Mouse (Mus musculus) kidney, embryonic 16.5 days (tissue): ENCODE data around the gene Morn3. TPM values are rescaled to one million over a fixed set of nuclear protein-coding genes. Genes with fewer than 3 reads are reported as not detected.

Experiments
- ATAC-seq: fragments of 200-750 bp; cut with Nextera tagmentation; 2 replicates; pipeline ENCODE4 v1.8.0; 2017; ENCODE audit warnings: moderate TSS enrichment; ENCODE audit not compliant: low FRiP score, low TSS enrichment
- H3K27ac ChIP-seq: fragments of 300-500 bp; sonication (generic); 2 replicates; pipeline ENCODE4 v1.5.1; 2014; ENCODE audit warnings: low read length
- H3K27me3 ChIP-seq: fragments of 300-500 bp; sonication (generic); 2 replicates; pipeline ENCODE4 v1.6.1; 2014; ENCODE audit warnings: low read length, control low read depth, mixed read lengths; ENCODE audit not compliant: insufficient read depth
- H3K36me3 ChIP-seq: fragments of 300-500 bp; sonication (generic); 2 replicates; pipeline ENCODE4 v1.6.1; 2014; ENCODE audit warnings: low read length, control low read depth, mixed read lengths; ENCODE audit not compliant: insufficient read depth
- H3K4me1 ChIP-seq: fragments of 300-500 bp; sonication (generic); 2 replicates; pipeline ENCODE4 v1.6.1; 2014; ENCODE audit warnings: low read length, control low read depth, mixed read lengths; ENCODE audit not compliant: insufficient read depth
- H3K4me2 ChIP-seq: fragments of 300-500 bp; sonication (generic); replicated peaks from 2 replicates; pipeline ENCODE4 v1.6.1; 2014; ENCODE audit warnings: low read depth, low read length
- H3K4me3 ChIP-seq: fragments of 300-500 bp; sonication (generic); 2 replicates; pipeline ENCODE4 v1.5.1; 2014; ENCODE audit warnings: mild to moderate bottlenecking, low read length
- H3K9ac ChIP-seq: fragments of 300-500 bp; sonication (generic); replicated peaks from 2 replicates; pipeline ENCODE4 v1.6.1; 2014; ENCODE audit warnings: low read length
- H3K9me3 ChIP-seq: fragments of 300-500 bp; sonication (generic); 2 replicates; pipeline ENCODE4 v1.6.1; 2016; ENCODE audit warnings: low read length, control low read depth
- WGBS: fragments of 180-500 bp; shearing (Covaris S2); extraction: QIAGEN DNeasy Blood & Tissue Kit; methylation state at CpG from one replicate; pipeline ENCODE4 v1.1.7; 2014; 5-methylcytosine and 5-hydroxymethylcytosine counted together
- polyA plus RNA-seq: library from polyadenylated mRNA; unstranded; fragments of >200 nt; fragmentation: Nextera tagmentation; extraction: Ambion mirVana; gene quantifications from 2 replicates; pipeline ENCODE4 v1.2.1, GENCODE M21; 2015

Morn3 gene
- polyA plus RNA-seq, 1 experiment from 2014 or later = 0.56 TPM

DNA sequence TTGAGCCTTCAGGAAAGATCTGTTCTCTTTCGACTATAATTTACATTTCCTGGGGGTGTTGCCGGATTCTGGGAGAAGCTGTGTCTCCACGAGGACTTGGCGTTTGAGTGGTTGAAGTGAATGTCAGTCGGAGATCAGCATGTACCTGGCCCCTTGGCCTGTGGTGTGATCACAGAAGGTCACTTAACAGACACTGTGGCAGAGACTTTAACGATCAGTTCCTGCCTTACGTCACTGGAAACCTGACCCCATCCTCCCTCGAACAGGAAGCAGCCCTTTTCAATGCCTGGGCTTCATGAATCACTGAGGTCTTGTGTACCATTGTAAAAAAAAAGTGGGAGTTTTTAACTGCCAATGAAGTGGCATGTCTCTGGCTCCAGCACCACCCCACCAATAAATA, 33.2 kb upstream of the Morn3 start:
- H3K9ac ChIP-seq = no peak overlapping the region
- 11% methylated on average over 8 of the region's 8 CpGs for WGBS
- peaks cover 25% of the 10 kb centered on the region for H3K4me1 ChIP-seq
- peaks cover 3% of the 10 kb centered on the region; the same call in 1 of the 2 replicates for H3K36me3 ChIP-seq
- H3K9me3 ChIP-seq = peaks cover 4% of the 10 kb centered on the region; the same call in 1 of the 2 replicates
- H3K4me2 ChIP-seq = peak overlapping the region; percentile 12; the same call in 1 of the 2 replicates
- no peak overlapping the region for H3K4me3 ChIP-seq
- peak overlapping the region; percentile 77 for H3K27ac ChIP-seq
- no peak for ATAC-seq
- no peaks in the 10 kb centered on the region for H3K27me3 ChIP-seq

DNA sequence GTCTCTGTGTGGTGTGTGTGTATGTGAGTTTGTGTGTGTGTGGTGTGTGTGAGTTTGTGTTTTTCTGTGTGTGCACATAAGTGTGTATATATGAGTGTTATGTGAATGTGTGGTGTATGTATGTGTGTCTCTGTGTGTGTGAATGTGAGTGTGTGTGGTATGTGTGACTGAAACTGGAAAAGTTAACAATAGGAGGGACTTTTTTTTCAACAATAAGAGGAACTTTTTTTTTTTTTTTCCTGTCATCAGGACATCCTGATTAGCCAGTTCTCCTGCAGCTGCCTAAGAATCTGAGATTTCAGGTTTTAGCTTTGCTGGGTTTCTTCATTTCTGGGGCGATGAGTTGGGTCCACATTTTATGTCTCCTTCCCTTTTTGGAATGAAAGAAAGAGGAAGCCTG, 32.8 kb upstream of the Morn3 start:
- Histone ChIP-seq H3K36me3 (peaks cover 3% of the 10 kb centered on the region; the same call in 1 of the 2 replicates), H3K4me3 (no peak overlapping the region), H3K9me3 (peaks cover 4% of the 10 kb centered on the region; the same call in 1 of the 2 replicates), H3K27me3 (no peaks in the 10 kb centered on the region), H3K4me1 (peaks cover 25% of the 10 kb centered on the region), H3K27ac (peak overlapping the region; percentile 77), H3K4me2 (peak overlapping the region; percentile 12; the same call in 1 of the 2 replicates), H3K9ac (no peak overlapping the region)
- 50% methylated on average over 1 of the region's 1 CpGs for WGBS
- ATAC-seq = no peak

DNA sequence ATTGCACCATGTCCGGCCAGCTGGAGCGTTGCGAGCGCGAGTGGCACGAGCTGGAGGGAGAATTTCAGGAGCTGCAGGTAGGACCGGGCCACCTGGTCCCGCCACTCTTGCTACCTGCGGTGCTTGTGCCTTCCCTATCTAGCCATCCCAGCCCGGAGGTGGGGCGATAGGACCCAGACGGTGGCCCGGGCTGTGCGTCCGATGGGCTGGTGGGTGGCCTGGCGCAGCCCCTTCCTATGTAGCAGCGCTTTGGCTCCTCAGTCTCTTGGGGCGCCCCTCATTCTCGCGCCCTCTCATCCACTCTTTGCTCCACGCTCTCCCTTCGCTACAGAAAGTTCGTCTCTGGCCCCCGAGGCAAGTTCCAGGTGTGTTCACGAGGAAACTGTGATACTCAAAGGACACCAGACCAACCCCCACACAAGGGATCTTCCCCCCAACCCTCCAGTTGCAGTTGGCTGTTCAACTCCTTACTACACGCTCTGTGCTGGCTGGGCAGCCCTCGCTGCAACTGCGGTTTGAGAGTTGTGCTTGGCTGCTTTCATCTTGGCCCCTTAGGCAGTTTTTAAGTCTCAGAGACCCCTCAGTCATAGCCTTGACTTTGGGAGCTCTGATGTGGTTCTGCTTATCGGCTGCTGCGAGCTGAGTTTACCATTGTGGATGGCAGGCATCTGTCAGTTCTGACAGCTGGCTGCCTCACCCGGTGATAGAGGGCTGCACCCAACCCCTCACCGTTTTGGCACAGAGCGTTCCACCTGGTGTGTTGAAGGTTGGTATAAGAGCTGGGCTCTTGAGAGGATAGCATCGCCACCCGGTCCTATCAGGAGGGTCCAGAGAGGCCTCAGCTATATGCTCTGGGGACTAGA, 29.8 kb upstream of the Morn3 start:
- peak overlapping the region; percentile 85 for H3K4me2 ChIP-seq
- WGBS = 2% methylated on average over 35 of the region's 35 CpGs

DNA sequence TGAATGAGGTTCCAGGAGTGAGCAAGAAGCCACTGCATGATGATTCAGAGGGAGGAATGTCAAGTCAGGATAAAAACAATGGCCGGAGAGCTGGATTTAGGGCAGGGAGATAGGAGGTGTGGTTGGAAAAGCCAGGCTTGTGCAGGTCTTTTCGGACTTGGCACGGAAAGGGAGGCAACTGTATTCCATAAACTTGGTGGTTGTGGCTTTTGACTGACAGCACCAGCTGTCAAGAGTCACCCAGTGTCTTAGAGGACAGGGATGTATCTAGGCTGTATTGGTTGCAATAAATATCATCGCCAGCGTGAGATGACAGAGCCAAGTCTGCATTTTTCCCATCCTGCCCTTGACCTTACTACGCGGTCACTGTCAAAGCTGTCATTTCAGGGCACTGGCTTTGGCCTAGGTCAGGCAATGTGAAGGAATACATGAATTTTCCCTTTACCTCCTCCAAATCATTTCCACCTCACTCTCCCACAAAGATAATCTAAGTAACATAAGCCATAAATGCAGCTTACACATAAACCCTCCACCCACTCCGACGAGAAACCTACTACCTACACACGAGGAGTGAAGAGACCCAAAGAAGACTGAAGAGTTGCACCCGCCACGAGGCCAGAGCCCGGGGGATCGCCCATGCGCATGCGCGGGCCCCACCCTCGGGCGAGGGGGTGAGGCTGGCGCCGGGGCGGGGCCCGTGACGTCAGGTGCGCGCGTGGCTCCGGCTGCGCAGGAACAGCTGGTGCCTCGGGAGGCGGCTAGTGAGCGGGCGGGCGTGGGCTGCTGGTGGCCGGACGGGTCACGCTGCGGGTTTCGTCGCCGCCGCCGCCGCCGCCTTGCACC, 29.0 kb upstream of the Morn3 start:
- peak; percentile 89 for ATAC-seq
- peak overlapping the region; percentile 73 for H3K9ac ChIP-seq
- H3K27me3 ChIP-seq = no peaks in the 10 kb centered on the region
- peak overlapping the region; percentile 62 for H3K27ac ChIP-seq
- H3K4me3 ChIP-seq = peak overlapping the region; percentile 72
- peaks cover 3% of the 10 kb centered on the region; the same call in 1 of the 2 replicates for H3K36me3 ChIP-seq
- H3K9me3 ChIP-seq = peaks cover 4% of the 10 kb centered on the region; the same call in 1 of the 2 replicates
- 9% methylated on average over 30 of the region's 45 CpGs for WGBS
- peak overlapping the region; percentile 85 for H3K4me2 ChIP-seq
- peaks cover 22% of the 10 kb centered on the region for H3K4me1 ChIP-seq

More for the DNA sequence above, 29.8 kb upstream of the Morn3 start:
- peaks cover 22% of the 10 kb centered on the region for H3K4me1 ChIP-seq
- peak overlapping the region; percentile 60 for H3K27ac ChIP-seq
- H3K36me3 ChIP-seq = peaks cover 3% of the 10 kb centered on the region; the same call in 1 of the 2 replicates
- H3K9me3 ChIP-seq = peaks cover 4% of the 10 kb centered on the region; the same call in 1 of the 2 replicates
- H3K4me3 ChIP-seq = peak overlapping the region; percentile 72
- peak overlapping the region; percentile 73 for H3K9ac ChIP-seq
- peak; percentile 86 for ATAC-seq
- no peaks in the 10 kb centered on the region for H3K27me3 ChIP-seq

DNA sequence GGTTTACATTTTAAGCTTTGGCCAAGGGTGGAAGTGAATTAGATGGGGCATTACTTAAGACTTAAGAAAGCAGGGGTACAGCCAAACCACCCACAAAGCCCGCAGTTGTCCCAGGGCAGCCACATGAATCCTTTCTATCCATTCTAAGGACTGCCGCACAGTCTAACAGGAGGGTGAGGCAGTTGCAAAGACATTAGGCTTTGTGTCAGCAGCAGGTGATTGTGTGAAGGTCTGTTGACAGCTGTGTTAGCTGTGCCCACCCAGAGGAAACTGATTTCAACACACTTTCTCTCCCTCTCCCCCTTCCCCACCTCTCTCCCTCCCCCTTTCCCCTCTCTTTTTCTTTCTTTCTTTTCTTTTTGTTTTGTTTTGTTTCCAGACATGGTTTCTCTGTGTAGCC, 21.9 kb upstream of the Morn3 start:
- H3K27ac ChIP-seq = no peak overlapping the region

DNA sequence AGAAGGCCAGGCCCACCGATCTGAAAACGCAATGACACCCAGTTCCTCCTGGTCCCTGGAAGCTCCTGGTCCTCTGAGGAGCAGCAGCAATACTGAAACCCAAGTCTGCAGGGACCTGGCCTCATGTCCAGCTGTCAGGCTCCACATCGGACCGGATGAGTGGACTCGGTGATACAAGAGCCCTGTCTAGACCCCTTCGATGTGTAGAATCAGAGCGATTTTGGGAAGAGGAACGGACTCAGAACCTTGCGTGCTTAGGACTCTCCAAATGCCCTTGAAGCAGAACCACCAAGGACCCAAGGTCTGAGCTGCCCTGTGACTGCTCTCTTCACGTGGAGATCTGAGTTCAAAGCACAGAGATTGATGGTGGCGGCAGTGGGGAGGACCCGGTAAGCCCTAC, 21.3 kb upstream of the Morn3 start, which contains the start of gene Tmem120b:
TSS of gene Tmem120b (plus strand) at position 301 of the 400 bp plus-strand sequence.
- H3K4me1 ChIP-seq = no peaks in the 10 kb centered on the region
- H3K27me3 ChIP-seq = no peaks in the 10 kb centered on the region
- H3K36me3 ChIP-seq = no peaks in the 10 kb centered on the region
- H3K4me2 ChIP-seq = 0 out of 2 replicates have a peak within 1 kb of the TSS, but pooled peaks have one; percentile 5
- 89% methylated on average over 12 of the region's 12 CpGs for WGBS
- 0 out of 2 replicates have a peak, but pooled peaks have one; percentile 35 for ATAC-seq
- no peaks in the 10 kb centered on the region for H3K9me3 ChIP-seq
- no peak within 1 kb of the TSS for H3K27ac ChIP-seq
- H3K9ac ChIP-seq = no peak within 1 kb of the TSS
- no peak within 1 kb of the TSS for H3K4me3 ChIP-seq

More for the DNA sequence above, 21.9 kb upstream of the Morn3 start:
- ATAC-seq = no peak
- no peaks in the 10 kb centered on the region for H3K36me3 ChIP-seq
- 98% methylated on average over 2 of the region's 2 CpGs for WGBS
- no peaks in the 10 kb centered on the region for H3K9me3 ChIP-seq
- no peak overlapping the region for H3K9ac ChIP-seq
- H3K4me3 ChIP-seq = no peak overlapping the region
- H3K27me3 ChIP-seq = no peaks in the 10 kb centered on the region
- no peaks in the 10 kb centered on the region for H3K4me1 ChIP-seq
- no peak overlapping the region for H3K4me2 ChIP-seq

DNA sequence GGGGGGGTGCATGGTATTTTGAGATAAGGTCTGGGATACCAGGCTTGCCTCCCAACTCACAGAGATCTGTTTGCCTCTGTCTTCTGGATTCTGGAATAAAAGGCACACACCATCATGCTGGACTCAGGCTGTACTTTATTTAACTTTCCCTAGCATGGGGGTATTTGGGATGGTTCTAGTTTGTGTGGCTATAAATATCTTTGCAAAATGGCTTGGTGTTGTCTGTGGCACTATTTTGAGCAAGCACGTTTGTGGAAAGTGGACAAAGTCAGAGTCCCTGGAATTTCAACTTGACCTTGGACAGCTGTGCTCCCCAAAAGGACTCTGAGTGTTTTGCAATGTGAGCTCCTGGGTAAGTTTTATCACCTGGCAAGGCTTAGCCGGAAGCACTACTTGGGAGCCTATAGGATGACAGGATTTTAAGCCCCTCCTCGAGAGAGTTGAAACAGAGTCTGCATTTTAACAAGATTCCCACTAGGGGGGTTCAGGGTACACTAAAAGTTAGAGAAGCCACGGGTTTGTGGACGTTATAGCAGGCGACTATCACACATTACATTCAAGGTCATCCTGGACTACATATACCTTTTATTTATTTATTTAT, 20.7 kb upstream of the Morn3 start:
- Histone ChIP-seq H3K27ac (no peak overlapping the region), H3K9ac (no peak overlapping the region), H3K9me3 (no peaks in the 10 kb centered on the region), H3K4me1 (no peaks in the 10 kb centered on the region), H3K27me3 (no peaks in the 10 kb centered on the region), H3K36me3 (no peaks in the 10 kb centered on the region), H3K4me2 (0 out of 2 replicates have a peak overlapping the region, but pooled peaks have one; percentile 5), H3K4me3 (no peak overlapping the region)
- ATAC-seq = peak; percentile 71
- WGBS = 9% methylated on average over 6 of the region's 6 CpGs

DNA sequence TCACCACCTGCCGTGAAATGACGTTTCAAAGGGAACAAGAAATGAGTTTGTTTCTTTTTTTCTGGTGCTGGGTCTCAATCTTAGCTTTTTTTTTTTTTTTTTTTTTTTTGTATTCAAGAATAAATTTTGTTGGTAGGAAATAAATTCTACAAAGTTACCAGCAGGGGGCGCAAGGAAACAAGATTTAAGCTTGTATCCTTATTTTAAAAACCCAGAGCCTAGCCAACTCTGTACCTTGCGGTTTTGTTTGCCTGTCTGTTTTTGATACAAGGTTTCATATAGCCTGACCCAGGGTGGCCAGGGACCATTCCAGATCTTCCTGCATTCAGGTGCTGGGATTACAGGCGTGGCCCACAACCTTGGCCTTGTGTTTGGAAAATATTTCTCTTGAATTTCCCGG, 17.4 kb upstream of the Morn3 start:
- peaks cover 10% of the 10 kb centered on the region; the same call in 1 of the 2 replicates for H3K4me1 ChIP-seq
- H3K27ac ChIP-seq = no peak overlapping the region
- ATAC-seq = no peak
- H3K9ac ChIP-seq = no peak overlapping the region
- H3K9me3 ChIP-seq = no peaks in the 10 kb centered on the region
- H3K27me3 ChIP-seq = no peaks in the 10 kb centered on the region
- H3K36me3 ChIP-seq = no peaks in the 10 kb centered on the region
- WGBS = 26% methylated on average over 6 of the region's 6 CpGs
- H3K4me3 ChIP-seq = no peak overlapping the region
- no peak overlapping the region for H3K4me2 ChIP-seq

DNA sequence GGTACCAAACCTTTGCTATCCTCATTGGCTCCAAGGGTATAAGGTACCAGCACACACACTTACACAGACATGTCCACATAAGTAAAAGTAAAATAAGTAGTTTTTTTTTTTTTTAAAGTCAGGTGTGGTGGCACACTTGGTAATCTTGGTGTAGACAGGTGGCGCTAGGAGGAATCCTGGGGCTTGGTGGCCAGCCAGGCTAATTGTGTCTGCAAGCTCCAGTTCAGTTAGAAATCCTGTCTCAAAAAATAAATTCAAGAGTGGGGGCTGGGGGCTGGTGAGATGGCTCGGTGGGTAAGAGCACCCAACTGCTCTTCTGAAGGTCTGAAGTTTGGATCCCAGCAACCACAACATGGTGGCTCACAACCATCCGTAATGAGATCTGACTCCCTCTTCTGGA, 16.3 kb upstream of the Morn3 start:
- no peaks in the 10 kb centered on the region for H3K9me3 ChIP-seq
- H3K27ac ChIP-seq = no peak overlapping the region
- WGBS = 86% methylated on average over 3 of the region's 3 CpGs
- no peaks in the 10 kb centered on the region for H3K27me3 ChIP-seq
- no peak overlapping the region for H3K4me2 ChIP-seq
- no peaks in the 10 kb centered on the region for H3K36me3 ChIP-seq
- ATAC-seq = no peak
- no peak overlapping the region for H3K9ac ChIP-seq
- H3K4me1 ChIP-seq = peaks cover 13% of the 10 kb centered on the region
- H3K4me3 ChIP-seq = no peak overlapping the region
